In genomic region chr17:47899156-47899555, GRCm38 (mm10) we compare ENCODE assay signal across 10 mouse cellular contexts. TPM values are rescaled to one million over a fixed set of nuclear protein-coding genes. Genes with fewer than 3 reads are reported as not detected.
DNase-seq lines count a peak whose midpoint lies in the region; ATAC-seq and TF ChIP-seq lines count a peak whose summit lies in the region.
"Had no signal": no experiment of that assay in that cellular context is flagged by ENCODE, and none has a peak within 500 bp of the region (broad histone marks: within the 10 kb centered on the region; RNA-seq: fewer than 3 reads in every experiment).

No protein-coding gene starts in this region.

- H3K4me3 ChIP-seq in heart, postnatal 0 days (ENCODE audit: low read depth, low read length): no peak overlapping the region
- no peak overlapping the region for H3K4me3 ChIP-seq in limb, embryonic 11.5 days (ENCODE audit: low read depth, low read length)
- no peak overlapping the region for H3K4me3 ChIP-seq in gastrocnemius, adult 2 months

- 0 out of 2 replicates have a peak, but pooled peaks have one; percentile 29 for ATAC-seq in heart, postnatal 0 days (ENCODE audit: insufficient read depth, low read depth)
- no peak for ATAC-seq in limb, embryonic 11.5 days (ENCODE audit: insufficient number of reproducible peaks, low FRiP score, low TSS enrichment, low read depth)

- no peak for TF ChIP-seq CTCF in heart, postnatal 0 days (IDR thresholded peaks at IDR 0.05; ENCODE audit: low read depth)
- TF ChIP-seq CTCF in gastrocnemius, adult 2 months (IDR thresholded peaks at IDR 0.05): no peak

- H3K9me3 ChIP-seq in heart, postnatal 0 days (replicated peaks; ENCODE audit: control insufficient read depth, low read length): no peaks in the 10 kb centered on the region
- no peaks in the 10 kb centered on the region for H3K9me3 ChIP-seq in limb, embryonic 11.5 days (ENCODE audit: control insufficient read depth, low read length)

- H3K4me1 ChIP-seq in heart, postnatal 0 days (ENCODE audit: control insufficient read depth, insufficient read depth): peaks cover 10% of the 10 kb centered on the region; the same call in 1 of the 2 replicates
- H3K4me1 ChIP-seq in limb, embryonic 11.5 days (ENCODE audit: control insufficient read depth, insufficient read depth, low read length): peaks cover 24% of the 10 kb centered on the region

- intact Hi-C loops in gastrocnemius, adult 2 months (cut with DNase I): no loop called here

- H3K4me2 ChIP-seq in heart, postnatal 0 days (ENCODE audit: low read depth, low read length): no peak overlapping the region
- no peak overlapping the region for H3K4me2 ChIP-seq in limb, embryonic 11.5 days (ENCODE audit: low read depth, severe bottlenecking)

- TF ChIP-seq EP300 in heart, postnatal 0 days (IDR thresholded peaks at IDR 0.05; ENCODE audit: low read depth): no peak

- DNase-seq in heart, postnatal 0 days (ENCODE audit: low spot score): no peak
- no peak for DNase-seq in heart, postnatal 4 days
- peak; percentile 58 for DNase-seq in embryo, embryonic 9.5 days (ENCODE audit: extremely low spot score)
- no peak for DNase-seq in limb, embryonic 11.5 days (ENCODE audit: low spot score)
- DNase-seq in lung, postnatal 10 days: peak; percentile 73
- DNase-seq in cerebellum, postnatal 10 days: no peak
- no peak for DNase-seq in gastrocnemius, adult 2 months
- DNase-seq: adrenal gland, adult 2 months; cerebellum, adult 2 months; thymus, adult 2 months had no signal

- 38% methylated on average over 4 of the region's 4 CpGs for WGBS in heart, postnatal 0 days
- WGBS in limb, embryonic 11.5 days: 21% methylated on average over 4 of the region's 4 CpGs

- H3K27ac ChIP-seq in heart, postnatal 0 days (ENCODE audit: low read depth): 0 out of 2 replicates have a peak overlapping the region, but pooled peaks have one; percentile 28
- H3K27ac ChIP-seq in limb, embryonic 11.5 days (replicated peaks; ENCODE audit: low read depth, low read length): no peak overlapping the region
- H3K27ac ChIP-seq in gastrocnemius, adult 2 months: no peak overlapping the region

- no peak overlapping the region for H3K9ac ChIP-seq in heart, postnatal 0 days (replicated peaks; ENCODE audit: low read depth, low read length)
- H3K9ac ChIP-seq in limb, embryonic 11.5 days (ENCODE audit: low read length): 0 out of 2 replicates have a peak overlapping the region, but pooled peaks have one; percentile 17

- H3K27me3 ChIP-seq in heart, postnatal 0 days (ENCODE audit: control insufficient read depth, insufficient read depth, low read length): no peaks in the 10 kb centered on the region
- H3K27me3 ChIP-seq in limb, embryonic 11.5 days (ENCODE audit: control insufficient read depth, insufficient read depth, low read length): no peaks in the 10 kb centered on the region

- H3K36me3 ChIP-seq in heart, postnatal 0 days (replicated peaks; ENCODE audit: control insufficient read depth, insufficient read depth, low read length): peaks cover 10% of the 10 kb centered on the region
- peaks cover 21% of the 10 kb centered on the region for H3K36me3 ChIP-seq in limb, embryonic 11.5 days (ENCODE audit: control insufficient read depth, insufficient read depth, low read length)

RNA-seq across cellular contexts. Expression of gene Foxp4, which starts 25.3 kb away (rescaled TPM):
- total RNA-seq in heart, postnatal 0 days (2014; rRNA removed; ENCODE audit: low replicate concordance): 14.2 and 21.0 TPM in 2 replicates
- 3.3 and 4.1 TPM in 2 replicates for polyA plus RNA-seq in heart, postnatal 0 days (2015; fragmentation: Nextera tagmentation; extraction: Ambion mirVana)
- total RNA-seq in heart, postnatal 4 days (2021): 10 to 100 TPM; 18.1 to 19.6 TPM
- 30.5 and 30.7 TPM in 2 replicates for polyA plus RNA-seq in limb, embryonic 11.5 days (2014; fragmentation: Nextera tagmentation; extraction: Ambion mirVana)
- total RNA-seq in gastrocnemius, adult 2 months (2021): 1 to 10 TPM; 7.3 to 7.9 TPM

Comparison
In these comparisons a context has a peak if more than half of its experiments do, and no peak if none do; other contexts are left out.
1. DNase-seq: peak in embryo, embryonic 9.5 days (single experiment) and lung, postnatal 10 days (single experiment); none in heart, postnatal 0 days (single experiment), heart, postnatal 4 days (single experiment), limb, embryonic 11.5 days (single experiment), cerebellum, postnatal 10 days (0 of 2) and gastrocnemius, adult 2 months (single experiment).